Mouse (Mus musculus): ENCODE measurements around the gene Olfr495. TPM values are rescaled to one million over a fixed set of nuclear protein-coding genes. Genes with fewer than 3 reads are reported as not detected.

Olfr495 gene
- total and polyA plus RNA-seq, 3 experiments: not detected

Other genes starting within 250 kb of the Olfr495 start
- not detected in 2 replicates for gene Olfr485, start 233.3 kb upstream of the Olfr495 start, total RNA-seq (2012; rRNA removed)
- gene Olfr485, start 233.3 kb upstream of the Olfr495 start, total RNA-seq (2014; rRNA removed): not detected in 2 replicates
- not detected in 2 replicates for gene Olfr485, start 233.3 kb upstream of the Olfr495 start, polyA plus RNA-seq (2012; ENCODE audit: insufficient read length, low read depth)
- not detected in 2 replicates for gene Olfr486, start 220.4 kb upstream of the Olfr495 start, total RNA-seq (2012; rRNA removed)
- not detected in 2 replicates for gene Olfr486, start 220.4 kb upstream of the Olfr495 start, total RNA-seq (2014; rRNA removed)
- gene Olfr486, start 220.4 kb upstream of the Olfr495 start, polyA plus RNA-seq (2012; ENCODE audit: insufficient read length, low read depth): not detected in 2 replicates
- not detected in 2 replicates for gene Olfr487, start 178.5 kb upstream of the Olfr495 start, total RNA-seq (2012; rRNA removed)
- not detected in 2 replicates for gene Olfr487, start 178.5 kb upstream of the Olfr495 start, total RNA-seq (2014; rRNA removed)
- gene Olfr487, start 178.5 kb upstream of the Olfr495 start, polyA plus RNA-seq (2012; ENCODE audit: insufficient read length, low read depth): not detected in 2 replicates
- not detected in 2 replicates for gene Olfr488, start 134.8 kb upstream of the Olfr495 start, total RNA-seq (2012; rRNA removed)
- gene Olfr488, start 134.8 kb upstream of the Olfr495 start, total RNA-seq (2014; rRNA removed): not detected in 2 replicates
- not detected in 2 replicates for gene Olfr488, start 134.8 kb upstream of the Olfr495 start, polyA plus RNA-seq (2012; ENCODE audit: insufficient read length, low read depth)
- not detected in 2 replicates for gene Olfr490, start 104.2 kb upstream of the Olfr495 start, total RNA-seq (2012; rRNA removed)
- gene Olfr490, start 104.2 kb upstream of the Olfr495 start, total RNA-seq (2014; rRNA removed): not detected in 2 replicates
- not detected in 2 replicates for gene Olfr490, start 104.2 kb upstream of the Olfr495 start, polyA plus RNA-seq (2012; ENCODE audit: insufficient read length, low read depth)
- gene Olfr491, start 79.7 kb upstream of the Olfr495 start, total RNA-seq (2012; rRNA removed): not detected in 2 replicates
- not detected in 2 replicates for gene Olfr491, start 79.7 kb upstream of the Olfr495 start, total RNA-seq (2014; rRNA removed)
- gene Olfr491, start 79.7 kb upstream of the Olfr495 start, polyA plus RNA-seq (2012; ENCODE audit: insufficient read length, low read depth): not detected in 2 replicates
- not detected in 2 replicates for gene Olfr492, start 69.5 kb upstream of the Olfr495 start, total RNA-seq (2012; rRNA removed)
- gene Olfr492, start 69.5 kb upstream of the Olfr495 start, total RNA-seq (2014; rRNA removed): not detected in 2 replicates
- gene Olfr492, start 69.5 kb upstream of the Olfr495 start, polyA plus RNA-seq (2012; ENCODE audit: insufficient read length, low read depth): not detected in 2 replicates
- not detected in 2 replicates for gene Olfr493, start 46.2 kb upstream of the Olfr495 start, total RNA-seq (2012; rRNA removed)
- gene Olfr493, start 46.2 kb upstream of the Olfr495 start, total RNA-seq (2014; rRNA removed): not detected in 2 replicates
- gene Olfr493, start 46.2 kb upstream of the Olfr495 start, polyA plus RNA-seq (2012; ENCODE audit: insufficient read length, low read depth): not detected in 2 replicates
- gene Olfr494, start 27.8 kb upstream of the Olfr495 start, total RNA-seq (2012; rRNA removed): not detected in 2 replicates
- gene Olfr494, start 27.8 kb upstream of the Olfr495 start, total RNA-seq (2014; rRNA removed): not detected in 2 replicates
- not detected in 2 replicates for gene Olfr494, start 27.8 kb upstream of the Olfr495 start, polyA plus RNA-seq (2012; ENCODE audit: insufficient read length, low read depth)
- gene Olfr497, start 27.3 kb downstream of the Olfr495 start, total RNA-seq (2012; rRNA removed): not detected in 2 replicates
- not detected in 2 replicates for gene Olfr497, start 27.3 kb downstream of the Olfr495 start, total RNA-seq (2014; rRNA removed)
- not detected in 2 replicates for gene Olfr497, start 27.3 kb downstream of the Olfr495 start, polyA plus RNA-seq (2012; ENCODE audit: insufficient read length, low read depth)
- not detected in 2 replicates for gene Olfr498, start 72.2 kb downstream of the Olfr495 start, total RNA-seq (2012; rRNA removed)
- gene Olfr498, start 72.2 kb downstream of the Olfr495 start, total RNA-seq (2014; rRNA removed): not detected in 2 replicates
- not detected in 2 replicates for gene Olfr498, start 72.2 kb downstream of the Olfr495 start, polyA plus RNA-seq (2012; ENCODE audit: insufficient read length, low read depth)
- gene Olfr502, start 131.9 kb downstream of the Olfr495 start, total RNA-seq (2012; rRNA removed): not detected in 2 replicates
- not detected in 2 replicates for gene Olfr502, start 131.9 kb downstream of the Olfr495 start, total RNA-seq (2014; rRNA removed)
- not detected in 2 replicates for gene Olfr502, start 131.9 kb downstream of the Olfr495 start, polyA plus RNA-seq (2012; ENCODE audit: insufficient read length, low read depth)
- not detected in 2 replicates for gene Olfr503, start 151.4 kb downstream of the Olfr495 start, total RNA-seq (2012; rRNA removed)
- gene Olfr503, start 151.4 kb downstream of the Olfr495 start, total RNA-seq (2014; rRNA removed): not detected in 2 replicates
- not detected in 2 replicates for gene Olfr503, start 151.4 kb downstream of the Olfr495 start, polyA plus RNA-seq (2012; ENCODE audit: insufficient read length, low read depth)
- gene Olfr504, start 172.6 kb downstream of the Olfr495 start, total RNA-seq (2012; rRNA removed): not detected in 2 replicates
- gene Olfr504, start 172.6 kb downstream of the Olfr495 start, total RNA-seq (2014; rRNA removed): not detected in 2 replicates
- not detected in 2 replicates for gene Olfr504, start 172.6 kb downstream of the Olfr495 start, polyA plus RNA-seq (2012; ENCODE audit: insufficient read length, low read depth)
- gene Olfr506, start 217.6 kb downstream of the Olfr495 start, total RNA-seq (2012; rRNA removed): not detected in 2 replicates
- gene Olfr506, start 217.6 kb downstream of the Olfr495 start, total RNA-seq (2014; rRNA removed): not detected in 2 replicates
- gene Olfr506, start 217.6 kb downstream of the Olfr495 start, polyA plus RNA-seq (2012; ENCODE audit: insufficient read length, low read depth): not detected in 2 replicates
- gene Olfr507, start 228.6 kb downstream of the Olfr495 start, total RNA-seq (2012; rRNA removed): not detected in 2 replicates
- gene Olfr507, start 228.6 kb downstream of the Olfr495 start, total RNA-seq (2014; rRNA removed): not detected in 2 replicates
- gene Olfr507, start 228.6 kb downstream of the Olfr495 start, polyA plus RNA-seq (2012; ENCODE audit: insufficient read length, low read depth): not detected in 2 replicates
- gene Olfr508, start 236.8 kb downstream of the Olfr495 start, total RNA-seq (2012; rRNA removed): not detected in 2 replicates
- gene Olfr508, start 236.8 kb downstream of the Olfr495 start, total RNA-seq (2014; rRNA removed): not detected in 2 replicates
- gene Olfr508, start 236.8 kb downstream of the Olfr495 start, polyA plus RNA-seq (2012; ENCODE audit: insufficient read length, low read depth): not detected in 2 replicates

Measured in CH12.LX (cell line).